Mouse (Mus musculus): ENCODE measurements around the gene Hsd17b11.

- TF ChIP-seq CTCF (conservative IDR thresholded peaks at IDR 0.05; ENCODE audit: low read length), result no peak
- TF ChIP-seq POU5F1 (IDR thresholded peaks at IDR 0.05; ENCODE audit: borderline replicate concordance, low read length), result no peak
Observed at GRCm38 (mm10) chr5:103954638-103955037, 67.1 kb downstream of the Hsd17b11 start.

Data from E14TG2a.4 (cell line).